Mouse (Mus musculus) lung, postnatal 0 days (tissue): ENCODE measurements at regions not wholly inside any gene's neighbourhood (a gene's known extent, or its start where the extent isn't known, plus 50 kb on each side); places are given as distances from the start of the nearest gene placed in this dataset.

Experiments used
- ATAC-seq: fragments of 200-750 bp; cut with Nextera tagmentation; 2 replicates; pipeline ENCODE4 v1.8.0; 2017; ENCODE audit warnings: moderate library complexity
- DNase-seq: peaks from one replicate; pipeline ENCODE4 v3.0.0-alpha.2; 2016; ENCODE audit warnings: low spot score
- H3K27ac ChIP-seq: fragments of 300-500 bp; sonication (generic); 2 replicates; pipeline ENCODE4 v1.5.1; 2014; ENCODE audit warnings: antibody characterized with exemption, mild to moderate bottlenecking, low read length, mixed read lengths
- H3K27me3 ChIP-seq: fragments of 300-500 bp; sonication (generic); replicated peaks from 2 replicates; pipeline ENCODE4 v1.6.1; 2014; ENCODE audit warnings: low read length, mixed read lengths; ENCODE audit not compliant: insufficient read depth
- H3K36me3 ChIP-seq: fragments of 300-500 bp; sonication (generic); 2 replicates; pipeline ENCODE4 v1.6.1; 2014; ENCODE audit warnings: low read length, mixed read lengths; ENCODE audit not compliant: insufficient read depth
- H3K4me1 ChIP-seq: fragments of 300-500 bp; sonication (generic); 2 replicates; pipeline ENCODE4 v1.6.1; 2014; ENCODE audit warnings: antibody characterized with exemption, low read depth, low read length, mixed read lengths; ENCODE audit not compliant: insufficient read depth
- H3K4me2 ChIP-seq: fragments of 300-500 bp; sonication (generic); replicated peaks from 2 replicates; pipeline ENCODE4 v1.6.1; 2014; ENCODE audit warnings: low read depth, mild to moderate bottlenecking, low read length, moderate library complexity, mixed read lengths
- H3K4me3 ChIP-seq: fragments of 300-500 bp; sonication (generic); 2 replicates; pipeline ENCODE4 v1.5.1; 2014; ENCODE audit warnings: low read depth, low read length
- H3K9ac ChIP-seq: fragments of 300-500 bp; sonication (generic); replicated peaks from 2 replicates; pipeline ENCODE4 v1.6.1; 2014; ENCODE audit warnings: low read depth, mild to moderate bottlenecking
- H3K9me3 ChIP-seq: fragments of 300-500 bp; sonication (generic); 2 replicates; pipeline ENCODE4 v1.6.1; 2016; ENCODE audit warnings: low read length, mixed read lengths
- CTCF ChIP-seq: IDR thresholded peaks from 2 replicates; pipeline ENCODE4 v1.5.1; 2016; ENCODE audit warnings: antibody characterized with exemption, mild to moderate bottlenecking
- EP300 ChIP-seq: IDR thresholded peaks from 2 replicates; pipeline ENCODE4 v1.6.1; 2016; ENCODE audit warnings: antibody characterized with exemption, mild to moderate bottlenecking, control low read depth
- WGBS: fragments of 180-500 bp; shearing (Covaris S2); extraction: QIAGEN DNeasy Blood & Tissue Kit; methylation state at CpG from one replicate; pipeline ENCODE4 v1.1.7; 2014; 5-methylcytosine and 5-hydroxymethylcytosine counted together

- no peak for ATAC-seq
- Histone ChIP-seq H3K36me3 (no peaks in the 10 kb centered on the region), H3K27ac (no peak overlapping the region), H3K9me3 (no peaks in the 10 kb centered on the region), H3K4me2 (no peak overlapping the region), H3K4me1 (no peaks in the 10 kb centered on the region), H3K27me3 (no peaks in the 10 kb centered on the region), H3K4me3 (no peak overlapping the region), H3K9ac (no peak overlapping the region)
- TF ChIP-seq EP300 (no peak), CTCF (no peak)
- WGBS = 19% methylated on average over 4 of the region's 4 CpGs
- no peak for DNase-seq
Observed at GRCm38 (mm10) chr10:29921658-29922057, 278.7 kb downstream of the Cenpw start.

GRCm38 (mm10) chr10:29897780-29898363 is 302.5 kb downstream of the Cenpw start:
- no peaks in the 10 kb centered on the region for H3K9me3 ChIP-seq
- no peak for DNase-seq
- no peak overlapping the region for H3K9ac ChIP-seq
- H3K4me2 ChIP-seq = no peak overlapping the region
- H3K27me3 ChIP-seq = no peaks in the 10 kb centered on the region
- H3K4me3 ChIP-seq = no peak overlapping the region
- H3K27ac ChIP-seq = no peak overlapping the region
- 38% methylated on average over 1 of the region's 1 CpGs for WGBS
- H3K36me3 ChIP-seq = no peaks in the 10 kb centered on the region
- no peak for TF ChIP-seq EP300
- no peak for TF ChIP-seq CTCF
- ATAC-seq = no peak
- H3K4me1 ChIP-seq = no peaks in the 10 kb centered on the region

- DNase-seq = no peak
- Histone ChIP-seq H3K27me3 (no peaks in the 10 kb centered on the region), H3K9ac (no peak overlapping the region), H3K4me2 (no peak overlapping the region), H3K4me1 (no peaks in the 10 kb centered on the region), H3K36me3 (no peaks in the 10 kb centered on the region), H3K9me3 (no peaks in the 10 kb centered on the region), H3K27ac (no peak overlapping the region), H3K4me3 (no peak overlapping the region)
- ATAC-seq = no peak
- TF ChIP-seq EP300 = no peak
- TF ChIP-seq CTCF = no peak
Observed at GRCm38 (mm10) chr10:29864566-29864965, 328.9 kb upstream of the Rspo3 start.

GRCm38 (mm10) chr10:29855749-29856313 is 320.2 kb upstream of the Rspo3 start:
- TF ChIP-seq CTCF (no peak), EP300 (no peak)
- DNase-seq (no peak), ATAC-seq (no peak)
- Histone ChIP-seq H3K4me3 (no peak overlapping the region), H3K27ac (no peak overlapping the region), H3K27me3 (no peaks in the 10 kb centered on the region), H3K9me3 (no peaks in the 10 kb centered on the region), H3K36me3 (no peaks in the 10 kb centered on the region), H3K4me1 (no peaks in the 10 kb centered on the region), H3K4me2 (no peak overlapping the region), H3K9ac (no peak overlapping the region)
- WGBS = 9% methylated on average over 2 of the region's 2 CpGs

GRCm38 (mm10) chr10:29852516-29852915 is 316.8 kb upstream of the Rspo3 start:
- 64% methylated on average over 2 of the region's 2 CpGs for WGBS
- DNase-seq (no peak), ATAC-seq (no peak)
- H3K4me1 ChIP-seq = no peaks in the 10 kb centered on the region
- H3K36me3 ChIP-seq = no peaks in the 10 kb centered on the region
- no peak overlapping the region for H3K4me2 ChIP-seq
- no peak for TF ChIP-seq EP300
- TF ChIP-seq CTCF = no peak
- no peaks in the 10 kb centered on the region for H3K27me3 ChIP-seq
- H3K27ac ChIP-seq = no peak overlapping the region
- H3K4me3 ChIP-seq = no peak overlapping the region
- no peaks in the 10 kb centered on the region for H3K9me3 ChIP-seq
- H3K9ac ChIP-seq = no peak overlapping the region

- Histone ChIP-seq H3K4me1 (no peaks in the 10 kb centered on the region), H3K36me3 (no peaks in the 10 kb centered on the region), H3K4me2 (no peak overlapping the region), H3K9me3 (no peaks in the 10 kb centered on the region), H3K27me3 (no peaks in the 10 kb centered on the region), H3K27ac (no peak overlapping the region), H3K4me3 (no peak overlapping the region), H3K9ac (no peak overlapping the region)
- no peak for TF ChIP-seq EP300
- TF ChIP-seq CTCF = no peak
- DNase-seq = peak; percentile 20
- no peak for ATAC-seq
- WGBS = 55% methylated on average over 5 of the region's 5 CpGs
Observed at GRCm38 (mm10) chr10:29824939-29825658, 289.4 kb upstream of the Rspo3 start.
